Mouse (Mus musculus) forebrain, embryonic 12.5 days (tissue): Measurements from ENCODE around the gene Slitrk3. TPM values are rescaled to one million over a fixed set of nuclear protein-coding genes. Genes with fewer than 3 reads are reported as not detected.

Experiments used
- ATAC-seq: fragments of 200-750 bp; cut with Nextera tagmentation; 2 replicates; pipeline ENCODE4 v1.8.0; 2017; ENCODE audit warnings: moderate TSS enrichment; ENCODE audit not compliant: low FRiP score
- H3K27ac ChIP-seq: fragments of 300-500 bp; sonication (generic); 2 replicates; pipeline ENCODE4 v1.5.1; 2016; ENCODE audit warnings: mild to moderate bottlenecking
- H3K27me3 ChIP-seq: fragments of 300-500 bp; sonication (generic); 2 replicates; pipeline ENCODE4 v1.6.1; 2016; ENCODE audit warnings: mild to moderate bottlenecking
- H3K36me3 ChIP-seq: fragments of 300-500 bp; sonication (generic); replicated peaks from 2 replicates; pipeline ENCODE4 v1.6.1; 2016; ENCODE audit warnings: mild to moderate bottlenecking
- H3K4me1 ChIP-seq: fragments of 300-500 bp; sonication (generic); 2 replicates; pipeline ENCODE4 v1.6.1; 2016
- H3K4me2 ChIP-seq: fragments of 300-500 bp; sonication (generic); 2 replicates; pipeline ENCODE4 v1.6.1; 2016; ENCODE audit warnings: mild to moderate bottlenecking, moderate library complexity
- H3K4me3 ChIP-seq: fragments of 300-500 bp; sonication (generic); replicated peaks from 2 replicates; pipeline ENCODE4 v1.5.1; 2016; ENCODE audit warnings: mild to moderate bottlenecking
- H3K9ac ChIP-seq: fragments of 300-500 bp; sonication (generic); 2 replicates; pipeline ENCODE4 v1.6.1; 2016; ENCODE audit warnings: mild to moderate bottlenecking
- H3K9me3 ChIP-seq: fragments of 300-500 bp; sonication (generic); 2 replicates; pipeline ENCODE4 v1.6.1; 2016
- WGBS: fragments of 180-500 bp; shearing (Covaris S2); methylation state at CpG from one replicate; pipeline ENCODE4 v1.1.7; 2016; 5-methylcytosine and 5-hydroxymethylcytosine counted together
- polyA plus RNA-seq: library from polyadenylated mRNA; unstranded; fragments of >200 nt; fragmentation: Nextera tagmentation; extraction: Ambion mirVana; gene quantifications from 2 replicates; pipeline ENCODE4 v1.2.1, GENCODE M21; 2016

Slitrk3 gene
- polyA plus RNA-seq, 1 experiment from 2014 or later, result 3.4 TPM

- no peaks in the 10 kb centered on the region for H3K36me3 ChIP-seq
- no peaks in the 10 kb centered on the region for H3K27me3 ChIP-seq
- H3K4me3 ChIP-seq, result no peak overlapping the region
- peaks cover 3% of the 10 kb centered on the region; the same call in 1 of the 2 replicates for H3K4me1 ChIP-seq
- no peaks in the 10 kb centered on the region for H3K9me3 ChIP-seq
- no peak overlapping the region for H3K27ac ChIP-seq
- no peak overlapping the region for H3K4me2 ChIP-seq
- WGBS, result 5% methylated on average over 6 of the region's 6 CpGs
- H3K9ac ChIP-seq, result no peak overlapping the region
- no peak for ATAC-seq
These were observed 51.6 kb downstream of the Slitrk3 start for GRCm38 (mm10) chr3:73006045-73006444.

- WGBS, result 97% methylated on average over 4 of the region's 4 CpGs
- no peak for ATAC-seq
- Histone ChIP-seq H3K9me3 (no peaks in the 10 kb centered on the region), H3K36me3 (no peaks in the 10 kb centered on the region), H3K9ac (no peak overlapping the region), H3K27ac (no peak overlapping the region), H3K4me3 (no peak overlapping the region), H3K4me2 (no peak overlapping the region), H3K4me1 (peaks cover 3% of the 10 kb centered on the region; the same call in 1 of the 2 replicates), H3K27me3 (no peaks in the 10 kb centered on the region)
These were observed 54.5 kb downstream of the Slitrk3 start for GRCm38 (mm10) chr3:73002933-73003696.

- no peak overlapping the region for H3K4me3 ChIP-seq
- no peaks in the 10 kb centered on the region for H3K4me1 ChIP-seq
- H3K27ac ChIP-seq, result no peak overlapping the region
- no peak for ATAC-seq
- H3K4me2 ChIP-seq, result no peak overlapping the region
- no peaks in the 10 kb centered on the region for H3K9me3 ChIP-seq
- no peaks in the 10 kb centered on the region for H3K27me3 ChIP-seq
- no peaks in the 10 kb centered on the region for H3K36me3 ChIP-seq
- no peak overlapping the region for H3K9ac ChIP-seq
- WGBS, result 78% methylated on average over 4 of the region's 4 CpGs
These were observed 60.1 kb downstream of the Slitrk3 start for GRCm38 (mm10) chr3:72997517-72997916.

Other genes with a start within 250 kb of the Slitrk3 start
- gene Sis, start 89.9 kb downstream of the Slitrk3 start, polyA plus RNA-seq, result not detected in 2 replicates